Mouse (Mus musculus) adrenal gland, adult 18-20 months (tissue): ENCODE measurements around the gene Cmtm6. TPM values are rescaled to one million over a fixed set of nuclear protein-coding genes. Genes with fewer than 3 reads are reported as not detected.

ENCODE experiments used
- DNase-seq, 2 experiments: peaks; one replicate each; pipeline ENCODE4 v3.0.0; 2021 to 2022; ENCODE audit warnings: low spot score in 2 of 2
- total RNA-seq, 2 experiments: library from RNA; stranded (reverse); gene quantifications; 1 replicate in 1 of 2; 2 replicates in 1 of 2; pipeline ENCODE4 v1.2.3; 2021

Cmtm6 gene
- total RNA-seq, 2 experiments from 2014 or later, result 59.9 to 106 TPM

GRCm38 (mm10) chr9:114768066-114768465, 37.1 kb downstream of the Cmtm6 start:
- DNase-seq, result no peak

GRCm38 (mm10) chr9:114770224-114770623, 39.3 kb downstream of the Cmtm6 start:
- DNase-seq, result no peak

GRCm38 (mm10) chr9:114771565-114771964, 40.6 kb downstream of the Cmtm6 start:
- DNase-seq, result no peak

GRCm38 (mm10) chr9:114774629-114775028, 43.7 kb downstream of the Cmtm6 start:
- no peak for DNase-seq

GRCm38 (mm10) chr9:114775272-114775671, 44.4 kb downstream of the Cmtm6 start:
- no peak for DNase-seq

GRCm38 (mm10) chr9:114776361-114776760, 45.4 kb downstream of the Cmtm6 start:
- no peak for DNase-seq

GRCm38 (mm10) chr9:114777178-114778046, 46.5 kb downstream of the Cmtm6 start:
- no peak for DNase-seq

GRCm38 (mm10) chr9:114778047-114778390, 47.1 kb downstream of the Cmtm6 start:
- no peak for DNase-seq

GRCm38 (mm10) chr9:114778877-114779276, 48.0 kb downstream of the Cmtm6 start:
- DNase-seq, result no peak

- DNase-seq, result no peak
Measured at GRCm38 (mm10) chr9:114779984-114780745, 49.2 kb downstream of the Cmtm6 start.

- peak; percentile 54 to 63 for DNase-seq
Measured at GRCm38 (mm10) chr9:114780746-114781525, 50.0 kb downstream of the Cmtm6 start.

GRCm38 (mm10) chr9:114781526-114782212, 50.8 kb downstream of the Cmtm6 start, which contains the start of gene Cmtm7:
Gene Cmtm7 (minus strand): TSS chr9:114781856.
- DNase-seq, result peak; percentile 80 to 81

- DNase-seq, result no peak
Measured at GRCm38 (mm10) chr9:114785432-114786125, 54.7 kb downstream of the Cmtm6 start.

- DNase-seq, result no peak
Measured at GRCm38 (mm10) chr9:114787134-114787533, 56.2 kb downstream of the Cmtm6 start.

GRCm38 (mm10) chr9:114787716-114788115, 56.8 kb downstream of the Cmtm6 start:
- DNase-seq, result no peak

GRCm38 (mm10) chr9:114788697-114789096, 57.8 kb downstream of the Cmtm6 start:
- no peak for DNase-seq

- no peak for DNase-seq
Measured at GRCm38 (mm10) chr9:114789557-114789956, 58.6 kb downstream of the Cmtm6 start.

GRCm38 (mm10) chr9:114789989-114790388, 59.1 kb downstream of the Cmtm6 start:
- DNase-seq, result no peak

GRCm38 (mm10) chr9:114793764-114794295, 62.9 kb downstream of the Cmtm6 start:
- no peak for DNase-seq

GRCm38 (mm10) chr9:114794491-114794890, 63.6 kb downstream of the Cmtm6 start:
- DNase-seq, result no peak
